Mouse (Mus musculus) forebrain, embryonic 11.5 days (tissue): ENCODE data around the gene Ifnab. TPM values are rescaled to one million over a fixed set of nuclear protein-coding genes. Genes with fewer than 3 reads are reported as not detected.

Experiments
- ATAC-seq: fragments of 200-750 bp; cut with Nextera tagmentation; replicated peaks from 2 replicates; pipeline ENCODE4 v1.8.0; 2017; ENCODE audit warnings: moderate TSS enrichment; ENCODE audit not compliant: low FRiP score
- DNase-seq: peaks from one replicate; pipeline ENCODE4 v3.0.0-alpha.2; 2017; ENCODE audit warnings: low spot score
- H3K27ac ChIP-seq: fragments of 300-500 bp; sonication (generic); 2 replicates; pipeline ENCODE4 v1.5.1; 2014; ENCODE audit warnings: low read depth, low read length
- H3K27me3 ChIP-seq: fragments of 300-500 bp; sonication (generic); 2 replicates; pipeline ENCODE4 v1.6.1; 2014; ENCODE audit warnings: mild to moderate bottlenecking, low read length, mixed read lengths; ENCODE audit not compliant: control insufficient read depth, insufficient read depth
- H3K36me3 ChIP-seq: fragments of 300-500 bp; sonication (generic); 2 replicates; pipeline ENCODE4 v1.6.1; 2014; ENCODE audit warnings: mild to moderate bottlenecking, low read length, moderate library complexity, mixed read lengths; ENCODE audit not compliant: control insufficient read depth, insufficient read depth
- H3K4me1 ChIP-seq: fragments of 300-500 bp; sonication (generic); replicated peaks from 2 replicates; pipeline ENCODE4 v1.6.1; 2014; ENCODE audit warnings: low read length, mixed read lengths; ENCODE audit not compliant: control insufficient read depth, insufficient read depth
- H3K4me2 ChIP-seq: fragments of 300-500 bp; sonication (generic); 2 replicates; pipeline ENCODE4 v1.6.1; 2014; ENCODE audit warnings: low read depth, mild to moderate bottlenecking, low read length, moderate library complexity, mixed read lengths; ENCODE audit not compliant: severe bottlenecking
- H3K4me3 ChIP-seq: fragments of 300-500 bp; sonication (generic); 2 replicates; pipeline ENCODE4 v1.5.1; 2014; ENCODE audit warnings: low read depth, low read length
- H3K9ac ChIP-seq: fragments of 300-500 bp; sonication (generic); 2 replicates; pipeline ENCODE4 v1.6.1; 2014; ENCODE audit warnings: low read length
- H3K9me3 ChIP-seq: fragments of 300-500 bp; sonication (generic); 2 replicates; pipeline ENCODE4 v1.6.1; 2016; ENCODE audit warnings: low read length, mixed read lengths; ENCODE audit not compliant: control insufficient read depth
- WGBS: fragments of 180-500 bp; shearing (Covaris S2); extraction: QIAGEN DNeasy Blood & Tissue Kit; methylation state at CpG from one replicate; pipeline ENCODE4 v1.1.7; 2014; 5-methylcytosine and 5-hydroxymethylcytosine counted together
- polyA plus RNA-seq: library from polyadenylated mRNA; unstranded; fragments of >200 nt; fragmentation: Nextera tagmentation; extraction: Ambion mirVana; gene quantifications from 2 replicates; pipeline ENCODE4 v1.2.1, GENCODE M21; 2014

The Ifnab gene
- polyA plus RNA-seq, 1 experiment from 2014 or later: not detected

- Histone ChIP-seq H3K27ac (no peak overlapping the region), H3K9ac (no peak overlapping the region), H3K27me3 (no peaks in the 10 kb centered on the region), H3K4me1 (no peaks in the 10 kb centered on the region), H3K4me2 (no peak overlapping the region), H3K36me3 (no peaks in the 10 kb centered on the region), H3K4me3 (no peak overlapping the region), H3K9me3 (no peaks in the 10 kb centered on the region)
- DNase-seq (no peak), ATAC-seq (peak; percentile 18; the same call in 1 of the 2 replicates)
- 42% methylated on average over 2 of the region's 2 CpGs for WGBS
Measured at GRCm38 (mm10) chr4:88642526-88642925, 48.6 kb downstream of the Ifnab start.

- H3K4me2 ChIP-seq: no peak overlapping the region; the same call in 1 of the 2 replicates
- WGBS: 22% methylated on average over 11 of the region's 11 CpGs
- no peak overlapping the region for H3K27ac ChIP-seq
- H3K9me3 ChIP-seq: no peaks in the 10 kb centered on the region
- H3K4me3 ChIP-seq: no peak overlapping the region
- H3K4me1 ChIP-seq: no peaks in the 10 kb centered on the region
- DNase-seq: peak; percentile 96
- H3K27me3 ChIP-seq: no peaks in the 10 kb centered on the region
- no peaks in the 10 kb centered on the region for H3K36me3 ChIP-seq
- H3K9ac ChIP-seq: no peak overlapping the region
- ATAC-seq: peak; percentile 90
Measured at GRCm38 (mm10) chr4:88641077-88641831, 49.9 kb downstream of the Ifnab start.

DNA sequence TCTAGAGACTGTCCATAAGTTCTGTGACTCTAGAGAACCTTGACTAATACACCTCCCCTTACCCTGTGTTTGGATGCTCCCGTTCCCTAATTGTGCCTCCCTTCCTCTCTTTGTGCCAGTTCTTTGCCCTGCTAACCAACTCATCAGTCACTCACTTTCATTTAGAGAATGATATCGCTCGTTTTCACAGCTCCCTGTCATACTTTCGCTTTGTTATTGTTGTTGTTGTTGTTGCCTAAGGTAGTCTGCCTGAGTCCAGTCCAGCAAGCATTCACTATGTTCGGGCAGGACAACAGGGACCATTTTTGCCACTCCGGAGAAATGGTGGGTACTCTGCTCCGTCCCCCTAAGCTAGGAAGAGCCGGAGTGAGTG lies 50.5 kb downstream of the Ifnab start:
- no peaks in the 10 kb centered on the region for H3K9me3 ChIP-seq
- no peaks in the 10 kb centered on the region for H3K27me3 ChIP-seq
- H3K27ac ChIP-seq: no peak overlapping the region
- H3K4me3 ChIP-seq: no peak overlapping the region
- DNase-seq (no peak), ATAC-seq (no peak)
- WGBS: 68% methylated on average over 8 of the region's 8 CpGs
- peak overlapping the region; percentile 34 for H3K4me2 ChIP-seq
- H3K9ac ChIP-seq: no peak overlapping the region
- H3K36me3 ChIP-seq: no peaks in the 10 kb centered on the region
- H3K4me1 ChIP-seq: no peaks in the 10 kb centered on the region

Other genes with a start within 250 kb of the Ifnab start
- gene Ifnb1, start 168.6 kb downstream of the Ifnab start, polyA plus RNA-seq: not detected in 2 replicates
- not detected in 2 replicates for gene Ifna15, start 133.1 kb downstream of the Ifnab start, polyA plus RNA-seq
- not detected in 2 replicates for gene Ifna14, start 119.6 kb downstream of the Ifnab start, polyA plus RNA-seq
- gene Ifna9, start 99.0 kb downstream of the Ifnab start, polyA plus RNA-seq: not detected in 2 replicates
- gene Ifna12, start 88.0 kb downstream of the Ifnab start, polyA plus RNA-seq: not detected in 2 replicates
- not detected in 2 replicates for gene C87499, start 56.9 kb downstream of the Ifnab start, polyA plus RNA-seq
- not detected in 2 replicates for gene Ifna13, start 46.9 kb downstream of the Ifnab start, polyA plus RNA-seq
- not detected in 2 replicates for gene Ifna16, start 14.4 kb downstream of the Ifnab start, polyA plus RNA-seq
- not detected in 2 replicates for gene Ifna2, start 7.4 kb downstream of the Ifnab start, polyA plus RNA-seq
- 0.81 and 1.3 TPM in 2 replicates for gene Gm26566, start 30.4 kb upstream of the Ifnab start, polyA plus RNA-seq
- 136 and 144 TPM in 2 replicates for gene Klhl9, start 31.1 kb upstream of the Ifnab start, polyA plus RNA-seq
- not detected in 2 replicates for gene Gm13271, start 63.5 kb upstream of the Ifnab start, polyA plus RNA-seq
- gene Gm13283, start 68.8 kb upstream of the Ifnab start, polyA plus RNA-seq: 0.19 TPM in 1 of 2 replicates, not detected in the other
- 0.20 and 0.53 TPM in 2 replicates for gene Gm13290, start 82.5 kb upstream of the Ifnab start, polyA plus RNA-seq
- gene Gm13289, start 85.6 kb upstream of the Ifnab start, polyA plus RNA-seq: not detected in 2 replicates
- not detected in 2 replicates for gene Gm13272, start 88.5 kb upstream of the Ifnab start, polyA plus RNA-seq
- gene Ifnz, start 90.8 kb upstream of the Ifnab start, polyA plus RNA-seq: not detected in 2 replicates
- gene Gm13276, start 94.3 kb upstream of the Ifnab start, polyA plus RNA-seq: not detected in 2 replicates
- gene Gm13277, start 97.3 kb upstream of the Ifnab start, polyA plus RNA-seq: not detected in 2 replicates
- not detected in 2 replicates for gene Gm13278, start 100.2 kb upstream of the Ifnab start, polyA plus RNA-seq
- not detected in 2 replicates for gene Gm13275, start 103.1 kb upstream of the Ifnab start, polyA plus RNA-seq
- not detected in 2 replicates for gene Gm13279, start 106.0 kb upstream of the Ifnab start, polyA plus RNA-seq
- gene Gm13285, start 108.3 kb upstream of the Ifnab start, polyA plus RNA-seq: 1.3 TPM in 1 of 2 replicates, not detected in the other
- not detected in 2 replicates for gene Gm13287, start 111.9 kb upstream of the Ifnab start, polyA plus RNA-seq
- gene Gm13288, start 114.2 kb upstream of the Ifnab start, polyA plus RNA-seq: not detected in 2 replicates
- gene Ifna7, start 124.9 kb upstream of the Ifnab start, polyA plus RNA-seq: not detected in 2 replicates
- not detected in 2 replicates for gene Ifna11, start 128.6 kb upstream of the Ifnab start, polyA plus RNA-seq
- not detected in 2 replicates for gene Ifna6, start 136.1 kb upstream of the Ifnab start, polyA plus RNA-seq
- gene Ifna5, start 144.2 kb upstream of the Ifnab start, polyA plus RNA-seq: not detected in 2 replicates
- not detected in 2 replicates for gene Ifna4, start 150.5 kb upstream of the Ifnab start, polyA plus RNA-seq
- not detected in 2 replicates for gene Ifna1, start 158.7 kb upstream of the Ifnab start, polyA plus RNA-seq
- gene Ifne, start 188.8 kb upstream of the Ifnab start, polyA plus RNA-seq: not detected in 2 replicates